Mouse (Mus musculus): ENCODE results near the gene Arhgap15. TPM values are rescaled to one million over a fixed set of nuclear protein-coding genes. Genes with fewer than 3 reads are reported as not detected.

The Arhgap15 gene
- total and polyA plus RNA-seq, 3 experiments, result 1.5 to 2.8 TPM; not detected in 1

- no peaks in the 10 kb centered on the region for H3K4me1 ChIP-seq (ENCODE audit: control insufficient read depth in 1 of 2, insufficient read depth in 2 of 2, low read length in 2 of 2)
- no peak overlapping the region for H3K27ac ChIP-seq (ENCODE audit: control insufficient read depth, low read depth, low read length)
- no peak for DNase-seq (ENCODE audit: low read depth, low spot score)
- no peak overlapping the region for H3K4me3 ChIP-seq (ENCODE audit: control insufficient read depth in 1 of 2, insufficient read depth in 1 of 2, low read depth in 2 of 2, low read length in 2 of 2)
- no peaks in the 10 kb centered on the region for H3K79me2 ChIP-seq (ENCODE audit: control insufficient read depth, insufficient read depth, low read length, poor library complexity)
- peaks cover 0 to 2% of the 10 kb centered on the region in 2 experiments; a peak in 2 of 4 replicates for H3K36me3 ChIP-seq (ENCODE audit: control insufficient read depth in 1 of 2, insufficient read depth in 2 of 2, low read length in 2 of 2)
- no peaks in the 10 kb centered on the region for H3K9me3 ChIP-seq (replicated peaks; ENCODE audit: insufficient read depth, low read length)
- H3K27me3 ChIP-seq (ENCODE audit: control insufficient read depth in 1 of 2, insufficient read depth in 2 of 2, low read length in 2 of 2), result no peaks in the 10 kb centered on the region
- no peak overlapping the region for H3K9ac ChIP-seq (ENCODE audit: control insufficient read depth, low read depth, low read length, poor library complexity, severe bottlenecking)
- TF ChIP-seq SMC3 (IDR thresholded peaks at IDR 0.05; ENCODE audit: low read depth, low read length) (no peak), ZKSCAN1 (IDR thresholded peaks at IDR 0.05; ENCODE audit: low read depth, low read length) (no peak), USF1 (IDR thresholded peaks at IDR 0.05; ENCODE audit: low read depth, low read length) (no peak), USF2 (IDR thresholded peaks at IDR 0.05; ENCODE audit: borderline replicate concordance in 1 of 2, insufficient read depth in 1 of 2, low read depth in 1 of 2, low read length in 2 of 2) (no peak), POLR2A (IDR thresholded peaks at IDR 0.05; ENCODE audit: control insufficient read depth in 1 of 2, insufficient read depth in 1 of 2, low read depth in 1 of 2, low read length in 2 of 2, poor library complexity in 1 of 2) (no peak), MEF2A (IDR thresholded peaks at IDR 0.05; ENCODE audit: extremely low read depth, insufficient replicate concordance, low read depth, low read length, poor library complexity, severe bottlenecking) (no peak), MAX (IDR thresholded peaks at IDR 0.05; ENCODE audit: low read length) (no peak), CHD1 (IDR thresholded peaks at IDR 0.05; ENCODE audit: low read depth, low read length) (no peak), EP300 (IDR thresholded peaks at IDR 0.05; ENCODE audit: low read depth in 1 of 2, low read length in 2 of 2) (no peak), ELF1 (IDR thresholded peaks at IDR 0.05; ENCODE audit: low read depth, low read length) (no peak), CHD2 (IDR thresholded peaks at IDR 0.05; ENCODE audit: low read length) (no peak), BHLHE40 (IDR thresholded peaks at IDR 0.05; ENCODE audit: borderline replicate concordance, low read depth, low read length) (no peak), TBP (IDR thresholded peaks at IDR 0.05; ENCODE audit: low read depth, low read length) (no peak)
Observed at GRCm38 (mm10) chr2:44299909-44300308, 551.3 kb downstream of the Arhgap15 start.

- H3K79me2 ChIP-seq (ENCODE audit: control insufficient read depth, insufficient read depth, low read length, poor library complexity), result no peaks in the 10 kb centered on the region
- H3K4me3 ChIP-seq (ENCODE audit: control insufficient read depth in 1 of 2, insufficient read depth in 1 of 2, low read depth in 2 of 2, low read length in 2 of 2), result no peak overlapping the region
- no peaks in the 10 kb centered on the region for H3K4me1 ChIP-seq (ENCODE audit: control insufficient read depth in 1 of 2, insufficient read depth in 2 of 2, low read length in 2 of 2)
- H3K27ac ChIP-seq (ENCODE audit: control insufficient read depth, low read depth, low read length), result no peak overlapping the region
- no peaks in the 10 kb centered on the region for H3K27me3 ChIP-seq (ENCODE audit: control insufficient read depth in 1 of 2, insufficient read depth in 2 of 2, low read length in 2 of 2)
- peaks cover 0 to 2% of the 10 kb centered on the region in 2 experiments; a peak in 2 of 4 replicates for H3K36me3 ChIP-seq (ENCODE audit: control insufficient read depth in 1 of 2, insufficient read depth in 2 of 2, low read length in 2 of 2)
- H3K9ac ChIP-seq (ENCODE audit: control insufficient read depth, low read depth, low read length, poor library complexity, severe bottlenecking), result no peak overlapping the region
- TF ChIP-seq TAL1 (IDR thresholded peaks at IDR 0.05; ENCODE audit: low read length) (no peak), TCF12 (IDR thresholded peaks at IDR 0.05; ENCODE audit: low read depth, low read length) (no peak), GATA1 (IDR thresholded peaks at IDR 0.05; ENCODE audit: low read depth, low read length) (no peak), ZC3H11A (IDR thresholded peaks at IDR 0.05; ENCODE audit: low read depth, low read length) (no peak), POLR2AphosphoS5 (IDR thresholded peaks at IDR 0.05; ENCODE audit: borderline replicate concordance, low read depth, low read length) (no peak), NELFE (IDR thresholded peaks at IDR 0.05; ENCODE audit: low read depth, low read length) (no peak), E2F4 (IDR thresholded peaks at IDR 0.05; ENCODE audit: borderline replicate concordance, low read depth, low read length) (no peak), JUND (IDR thresholded peaks at IDR 0.05; ENCODE audit: low read depth, low read length) (no peak), POLR2AphosphoS2 (IDR thresholded peaks at IDR 0.05; ENCODE audit: low read length) (no peak), MAZ (IDR thresholded peaks at IDR 0.05; ENCODE audit: low read depth, low read length) (no peak), CHD1 (IDR thresholded peaks at IDR 0.05; ENCODE audit: low read depth, low read length) (no peak), MXI1 (IDR thresholded peaks at IDR 0.05; ENCODE audit: low read depth, low read length) (no peak), HCFC1 (IDR thresholded peaks at IDR 0.05; ENCODE audit: low read depth, low read length) (no peak), BHLHE40 (IDR thresholded peaks at IDR 0.05; ENCODE audit: borderline replicate concordance, low read depth, low read length) (no peak), EP300 (IDR thresholded peaks at IDR 0.05; ENCODE audit: low read depth in 1 of 2, low read length in 2 of 2) (no peak), ZNF384 (IDR thresholded peaks at IDR 0.05; ENCODE audit: low read depth, low read length) (no peak), CTCF (IDR thresholded peaks at IDR 0.05 in 2 of 3, conservative IDR thresholded peaks at IDR 0.05 in 1 of 3; ENCODE audit: control insufficient read depth in 1 of 3, insufficient read depth in 1 of 3, low read depth in 2 of 3, low read length in 3 of 3, poor library complexity in 1 of 3, severe bottlenecking in 1 of 3) (no peak), SMC3 (IDR thresholded peaks at IDR 0.05; ENCODE audit: low read depth, low read length) (no peak), MAX (IDR thresholded peaks at IDR 0.05; ENCODE audit: low read length) (no peak), CHD2 (IDR thresholded peaks at IDR 0.05; ENCODE audit: low read length) (no peak)
- DNase-seq (ENCODE audit: low read depth, low spot score), result no peak
- H3K9me3 ChIP-seq (replicated peaks; ENCODE audit: insufficient read depth, low read length), result no peaks in the 10 kb centered on the region
Observed at GRCm38 (mm10) chr2:44300466-44300865, 551.8 kb downstream of the Arhgap15 start.
